Mouse (Mus musculus) left cerebral cortex, adult 9 months (tissue): ENCODE measurements at regions not wholly inside any gene's neighbourhood (a gene's known extent, or its start where the extent isn't known, plus 50 kb on each side); places are given as distances from the start of the nearest gene placed in this dataset.

Source experiments
- DNase-seq, 2 experiments: peaks; one replicate each; pipeline ENCODE4 v3.0.0; 2022; ENCODE audit warnings: low spot score in 2 of 2

DNA sequence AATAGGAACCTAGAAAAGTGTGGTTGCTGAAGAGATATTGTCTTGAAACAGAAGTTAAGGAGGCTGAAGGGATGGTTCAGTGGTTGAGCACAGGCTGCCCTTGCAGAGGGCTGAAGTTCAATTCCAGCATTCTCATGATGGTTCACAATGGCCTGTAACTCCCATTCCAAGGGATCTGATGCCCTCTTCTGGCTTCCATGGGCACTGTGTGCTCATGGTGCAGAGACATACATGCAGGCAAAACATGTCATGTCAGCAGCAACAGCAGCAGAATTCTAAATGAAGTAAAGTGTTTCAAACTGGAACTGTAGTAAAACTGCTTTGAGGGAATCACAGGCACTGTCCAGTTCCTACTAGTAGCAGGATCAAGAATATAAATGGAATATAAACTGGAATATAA lies 162.7 kb upstream of the Zpld1 start:
- no peak for DNase-seq

GRCm38 (mm10) chr16:55447581-55447980 lies 149.8 kb upstream of the Zpld1 start:
- DNase-seq: no peak

DNA sequence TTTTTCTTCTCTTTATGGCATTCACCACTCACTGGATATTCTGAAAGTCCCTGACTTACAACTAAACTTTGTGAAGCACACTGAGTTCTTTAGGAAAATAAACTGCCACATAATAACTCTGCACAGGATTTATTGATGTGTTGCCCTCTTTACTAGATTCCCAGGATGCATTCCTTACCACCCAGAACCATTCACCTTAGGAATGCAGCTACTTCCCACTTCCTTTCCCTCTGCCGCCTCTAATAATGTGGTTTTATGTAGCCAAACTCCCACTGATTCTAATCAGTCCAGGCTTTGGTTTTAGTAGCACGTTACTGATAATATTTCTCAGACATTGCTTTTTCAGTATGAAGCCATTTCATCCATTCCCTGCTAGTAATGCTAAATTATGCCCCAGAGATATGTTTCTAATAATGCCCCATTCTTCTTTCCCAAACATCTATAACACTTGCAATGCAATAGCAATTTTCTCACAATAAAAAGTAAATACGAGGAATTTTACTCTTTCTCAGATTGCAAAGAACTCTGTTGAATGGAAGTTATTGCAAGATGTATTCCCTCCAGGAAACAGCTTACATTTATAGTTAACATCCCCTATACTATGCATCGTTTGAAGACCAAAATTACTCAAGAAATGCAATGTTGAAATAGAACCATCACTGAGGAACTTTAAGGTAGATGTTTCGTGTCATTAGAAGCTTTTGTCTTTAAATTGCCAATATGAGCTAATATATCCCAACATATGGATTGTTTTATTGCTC lies 145.2 kb upstream of the Zpld1 start:
- no peak for DNase-seq

- peak; percentile 2 to 3 for DNase-seq
Measured at GRCm38 (mm10) chr16:55435139-55435968, 137.6 kb upstream of the Zpld1 start.

GRCm38 (mm10) chr16:55421569-55422342 lies 124.0 kb upstream of the Zpld1 start:
- DNase-seq: no peak

GRCm38 (mm10) chr16:55420876-55421568 lies 123.2 kb upstream of the Zpld1 start:
- no peak for DNase-seq

- DNase-seq: no peak
Measured at GRCm38 (mm10) chr16:55418871-55419270, 121.1 kb upstream of the Zpld1 start.

DNA sequence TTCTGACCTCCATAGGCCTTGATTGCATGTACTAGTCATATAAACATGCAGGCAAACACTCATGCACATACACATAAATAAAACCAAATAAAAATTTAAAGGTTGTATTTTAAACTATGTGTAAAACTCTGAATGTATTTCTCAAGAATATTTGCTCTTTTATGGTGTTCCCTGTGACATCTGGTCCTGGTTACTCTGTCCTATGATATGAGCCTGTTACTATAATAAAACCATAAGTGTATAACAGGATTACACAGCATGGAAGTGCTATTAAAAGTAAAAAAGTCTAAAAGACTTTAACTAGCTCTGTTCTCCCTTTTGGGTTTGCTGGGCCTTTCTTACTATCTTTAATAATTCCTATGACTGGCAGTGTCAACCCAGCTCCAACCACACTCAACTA lies 103.0 kb upstream of the Zpld1 start:
- no peak for DNase-seq

DNA sequence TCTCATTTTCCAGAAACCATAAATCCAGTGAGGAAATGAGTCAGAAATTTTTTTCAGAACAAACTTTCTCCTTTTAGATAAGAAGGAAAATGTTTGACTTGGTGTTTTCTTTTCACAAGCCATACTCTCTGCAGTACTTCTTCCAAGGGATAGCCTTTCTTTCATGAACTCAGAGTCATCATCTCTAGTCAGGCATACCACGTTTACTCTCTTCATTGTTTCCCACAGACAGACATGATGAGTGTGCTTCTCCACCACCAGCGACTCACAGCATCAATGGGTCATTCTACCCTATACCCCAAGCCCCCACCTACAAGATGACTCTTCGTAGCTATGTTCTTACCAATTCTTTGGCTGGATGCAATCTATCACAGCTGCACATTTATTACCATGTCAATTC lies 97.1 kb upstream of the Zpld1 start:
- DNase-seq: no peak

GRCm38 (mm10) chr16:55390400-55390799 lies 92.6 kb upstream of the Zpld1 start:
- DNase-seq: no peak

DNA sequence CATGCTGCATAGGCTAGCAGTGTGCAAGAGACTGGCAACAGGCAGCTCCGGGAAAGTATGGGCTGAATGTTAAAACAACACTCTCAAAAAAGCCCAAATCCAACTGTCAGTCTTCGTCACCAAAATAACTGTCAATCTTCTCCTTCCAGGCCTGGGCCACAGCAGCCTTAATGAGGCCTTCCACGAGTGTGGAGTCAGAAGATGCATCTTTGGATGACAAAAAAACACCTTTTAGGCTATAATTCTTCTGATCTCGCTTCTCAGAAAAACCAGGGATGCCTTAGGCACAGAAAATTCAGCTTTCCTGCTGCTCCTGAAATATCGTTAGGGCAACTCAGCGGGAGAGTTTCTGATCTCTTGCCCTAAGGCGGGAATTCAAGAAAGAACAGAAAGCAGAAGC lies 82.2 kb upstream of the Zpld1 start:
- no peak for DNase-seq

DNA sequence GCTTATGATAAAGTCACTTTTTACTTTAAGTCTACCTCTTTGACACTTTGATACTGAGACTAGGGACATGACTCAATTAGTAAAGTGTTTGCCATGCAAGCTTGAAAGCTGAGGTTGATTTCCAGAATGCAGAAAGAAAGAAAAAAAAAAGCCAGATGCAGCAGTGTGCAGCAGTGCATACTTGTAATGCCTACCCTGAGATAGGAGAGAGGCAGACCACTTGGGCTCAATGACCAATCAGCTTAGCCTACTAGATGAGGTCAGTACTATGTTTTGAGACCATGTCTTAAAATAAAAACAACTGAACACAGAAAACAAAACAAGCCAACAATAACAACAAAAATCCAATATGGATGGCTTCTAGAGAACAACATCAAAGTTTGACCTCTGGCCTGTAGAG lies 81.4 kb upstream of the Zpld1 start:
- no peak for DNase-seq

DNA sequence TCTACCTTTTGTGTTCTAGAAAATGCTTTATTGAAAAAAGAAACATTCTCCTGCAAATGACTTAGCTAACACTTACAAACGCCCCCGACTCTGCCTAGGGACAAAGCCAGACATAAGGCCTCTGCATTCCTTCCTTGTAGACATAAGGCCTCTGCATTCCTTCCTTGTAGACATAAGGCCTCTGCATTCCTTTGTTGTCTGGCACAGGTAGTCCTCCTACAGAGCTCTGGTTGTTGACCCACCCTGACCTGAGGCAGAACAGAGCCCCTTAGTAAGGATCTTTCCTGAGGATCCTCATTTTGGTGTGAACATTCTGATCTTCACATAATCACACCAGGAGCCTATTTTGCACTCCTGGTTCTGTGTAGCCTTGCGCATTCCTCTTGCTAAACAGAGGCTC lies 80.9 kb upstream of the Zpld1 start:
- DNase-seq: no peak

- DNase-seq: no peak
Measured at GRCm38 (mm10) chr16:55375922-55376321, 78.1 kb upstream of the Zpld1 start.

DNA sequence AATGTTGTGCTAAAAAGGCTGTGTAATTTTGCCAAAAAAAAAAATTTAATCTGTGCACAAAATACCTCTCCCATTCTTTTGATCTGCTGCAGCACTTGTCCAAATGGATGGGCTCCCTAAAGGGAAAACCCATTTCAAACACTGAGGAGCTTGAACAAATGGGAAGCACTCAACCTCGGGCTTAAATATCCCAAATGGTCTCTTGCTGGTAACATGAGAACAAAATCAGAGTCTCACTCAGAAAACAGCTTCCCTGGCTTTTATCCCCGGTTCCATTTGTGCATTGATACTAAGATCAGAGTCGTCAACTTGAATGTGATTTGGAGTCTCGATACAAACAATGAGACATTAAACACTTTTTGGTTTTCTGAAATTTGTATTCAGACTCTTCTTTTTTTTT lies 59.9 kb upstream of the Zpld1 start:
- no peak for DNase-seq

DNA sequence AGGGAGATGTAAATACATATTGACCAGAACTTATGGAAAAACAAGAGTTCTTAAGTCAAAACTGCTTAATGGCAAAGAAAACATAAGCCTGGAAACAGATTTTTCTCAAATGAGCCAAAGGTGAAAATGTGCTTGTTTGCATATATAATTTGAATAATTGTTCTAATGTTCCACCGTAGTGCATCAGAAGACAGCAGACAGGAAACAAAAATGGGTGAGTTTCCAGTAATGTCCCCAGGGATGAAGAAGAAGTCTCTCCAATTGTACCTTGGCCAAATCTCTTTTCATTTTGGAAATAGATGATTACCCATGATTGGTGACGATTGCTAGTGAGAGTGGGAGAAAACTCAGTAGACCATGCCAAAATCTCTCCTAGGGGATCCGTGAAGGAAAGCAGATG lies 58.3 kb upstream of the Zpld1 start:
- no peak for DNase-seq
